Mouse (Mus musculus) frontal cortex, postnatal 10 days (tissue): ENCODE results near the gene Rabggtb.
A peak's percentile ranks its signal among the peaks of the same experiment; 100 is the strongest.

Experiments used
- DNase-seq, 2 experiments: peaks; one replicate each; pipeline ENCODE4 v3.0.0; 2022; ENCODE audit warnings: low spot score in 2 of 2, mixed read lengths in 1 of 2

Gene Rabggtb

GRCm38 (mm10) chr3:153921147-153921910, 8.5 kb upstream of the Rabggtb start:
- DNase-seq = no peak

- no peak for DNase-seq
Observed at GRCm38 (mm10) chr3:153917200-153917599, 4.4 kb upstream of the Rabggtb start.

DNA sequence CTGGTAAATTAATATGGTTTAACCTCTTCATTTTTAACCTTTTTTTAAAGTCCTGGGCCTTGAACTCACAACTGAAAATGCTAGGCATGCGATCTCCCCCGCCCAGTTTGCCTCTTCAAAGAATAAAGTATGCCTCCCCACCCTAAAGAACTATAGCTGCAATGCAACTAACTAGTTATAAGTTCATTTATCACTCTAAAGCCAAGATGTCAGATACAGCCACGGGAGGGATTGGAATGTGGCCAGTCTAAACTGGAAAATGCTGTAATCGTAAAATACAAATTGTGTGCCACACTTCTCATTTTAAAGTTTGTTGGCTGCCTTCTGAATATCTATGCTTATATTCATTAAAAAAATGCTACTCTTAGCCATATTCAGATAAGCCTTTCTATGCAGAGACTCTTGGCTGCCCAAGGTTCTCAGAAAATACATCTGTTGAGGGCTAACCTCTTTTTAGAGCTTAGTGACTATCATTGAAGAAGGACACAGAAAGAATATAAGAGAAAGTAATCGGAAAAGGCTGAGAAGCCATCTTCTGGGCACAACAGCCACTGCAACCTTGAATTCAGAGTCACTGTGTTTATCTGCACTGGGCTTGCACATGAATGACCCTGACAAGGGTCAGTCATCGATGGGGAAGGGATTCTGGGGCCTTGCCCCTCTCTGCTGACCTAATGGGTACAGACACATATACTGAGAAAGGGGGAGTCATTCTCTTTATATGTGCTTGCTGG, 868 bp upstream of the Rabggtb start:
- DNase-seq = no peak

DNA sequence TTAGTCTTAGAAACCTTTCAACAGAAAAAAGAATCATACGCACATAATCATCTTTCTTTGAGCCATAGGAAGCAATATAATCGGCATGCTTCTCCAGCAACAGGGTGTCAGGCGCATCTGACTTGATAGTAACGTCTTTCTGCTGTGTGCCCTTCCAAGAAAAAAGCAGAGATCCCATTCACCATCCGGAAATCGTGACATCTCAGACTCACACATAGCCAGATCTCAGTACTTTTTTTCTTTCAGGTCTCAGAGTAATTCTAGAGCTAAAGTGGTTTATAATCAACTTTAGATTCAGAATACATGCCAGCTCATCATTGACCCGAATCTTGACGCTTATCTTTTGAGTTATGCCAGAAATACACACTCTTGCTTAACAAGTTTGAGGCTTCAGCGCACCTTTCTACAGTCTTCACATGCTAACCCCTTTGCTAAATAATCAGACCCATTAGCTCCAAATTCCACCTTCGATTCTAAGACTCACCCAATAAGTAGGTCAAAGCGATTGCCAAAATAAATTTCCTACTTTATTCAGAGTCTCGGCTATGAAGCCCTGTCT, 848 bp downstream of the Rabggtb start:
- DNase-seq = no peak

- DNase-seq = no peak
Observed at GRCm38 (mm10) chr3:153911197-153911881, 1.5 kb downstream of the Rabggtb start.

- DNase-seq = no peak
Observed at GRCm38 (mm10) chr3:153910489-153910888, 2.3 kb downstream of the Rabggtb start.

DNA sequence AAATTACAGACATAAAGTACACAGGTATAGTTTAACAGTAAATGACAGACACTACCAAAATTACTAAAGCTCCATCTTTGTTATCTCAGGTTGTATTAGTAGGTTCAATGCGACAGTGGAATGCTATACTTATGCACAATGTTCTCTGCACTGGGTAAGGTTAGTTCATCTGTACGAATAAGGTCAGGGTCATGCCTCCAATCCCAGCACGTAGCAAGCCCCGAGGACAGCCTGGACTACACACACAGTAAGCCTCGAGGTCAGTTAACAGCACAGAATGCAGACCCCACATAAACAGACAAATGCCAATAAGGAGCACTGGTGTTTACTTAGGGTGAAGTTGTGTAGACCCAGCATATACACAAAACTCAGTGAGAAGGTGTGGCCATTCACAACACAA, 3.9 kb downstream of the Rabggtb start:
- no peak for DNase-seq

DNA sequence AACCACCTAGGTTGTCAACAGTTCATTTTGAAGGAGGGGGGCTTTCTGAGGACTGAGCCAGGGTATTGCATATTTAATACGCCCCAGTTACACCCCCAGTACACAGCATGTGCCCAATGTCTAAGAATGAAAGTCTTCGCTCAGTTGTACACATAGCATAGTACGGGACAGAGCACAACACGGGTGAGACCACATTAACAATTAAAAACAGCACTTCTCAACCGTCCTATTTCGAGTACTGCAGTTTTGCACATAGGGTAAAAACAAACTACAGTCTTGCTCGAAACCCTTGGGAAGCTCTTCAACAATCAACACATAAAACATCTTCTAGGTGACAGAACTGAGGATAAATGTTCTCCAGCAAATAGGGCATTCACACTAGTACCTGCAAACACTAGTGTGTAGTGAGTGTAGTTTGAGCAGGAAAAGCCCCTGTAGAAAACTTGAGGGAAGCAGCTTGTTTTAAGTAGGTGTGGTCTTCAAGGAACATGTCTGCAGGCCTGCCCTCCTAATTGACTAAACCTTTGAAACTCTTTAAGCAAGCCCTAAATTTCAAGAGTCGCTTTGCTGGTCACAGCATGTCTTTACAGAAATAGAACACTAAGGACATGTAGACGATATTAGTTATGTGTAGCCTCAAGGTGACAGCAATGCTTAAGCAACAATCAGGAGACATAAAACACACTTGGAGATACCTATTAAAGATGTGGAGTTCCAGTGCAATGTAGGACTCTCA, 6.5 kb downstream of the Rabggtb start, which contains the start of gene Msh4:
Gene Msh4 (minus strand): TSS at position 3 of the 736 bp plus-strand sequence.
- DNase-seq = no peak

DNA sequence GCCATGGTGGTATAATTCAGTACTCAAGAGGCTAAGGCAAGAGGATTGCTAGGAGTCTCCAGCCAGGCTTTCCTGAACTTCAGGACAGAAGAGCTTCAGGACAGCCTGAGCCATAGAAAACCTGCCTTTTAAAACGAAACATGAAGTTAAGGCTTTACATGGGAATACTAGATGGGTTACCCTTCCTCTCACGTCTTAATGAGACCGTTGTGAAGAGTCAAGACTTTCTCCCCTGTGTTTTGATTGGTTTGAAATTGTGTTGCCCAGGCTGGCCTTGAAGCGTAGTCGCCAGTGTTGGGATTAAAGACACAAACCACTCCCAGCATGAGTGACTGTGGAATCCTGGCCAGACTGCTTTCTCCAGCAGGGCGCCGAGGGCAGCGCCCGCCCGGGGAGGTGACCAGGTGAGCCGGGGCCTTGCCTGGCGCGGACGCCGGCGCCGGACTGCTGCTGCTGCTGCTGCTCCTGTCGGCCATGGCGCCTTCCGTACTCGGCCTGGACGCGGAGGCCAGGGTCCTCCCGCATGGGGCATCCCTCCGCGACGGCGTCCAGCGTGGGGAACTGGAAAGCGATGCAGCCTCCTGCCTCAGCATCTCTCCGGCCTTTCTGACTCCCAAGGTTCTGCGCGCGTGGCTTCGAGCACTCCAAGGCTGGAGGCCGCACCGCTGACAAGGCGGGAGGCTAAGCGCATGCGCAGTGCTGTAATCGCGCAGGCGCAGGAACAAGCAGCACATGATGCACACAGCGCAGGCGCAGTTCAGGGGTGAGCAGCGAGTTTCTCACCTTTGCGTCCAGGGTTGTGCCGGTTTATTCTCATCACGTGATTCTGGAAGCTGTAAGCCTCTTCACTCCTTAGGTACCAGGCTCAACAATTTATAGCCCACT, 7.3 kb downstream of the Rabggtb start:
- no peak for DNase-seq

DNA sequence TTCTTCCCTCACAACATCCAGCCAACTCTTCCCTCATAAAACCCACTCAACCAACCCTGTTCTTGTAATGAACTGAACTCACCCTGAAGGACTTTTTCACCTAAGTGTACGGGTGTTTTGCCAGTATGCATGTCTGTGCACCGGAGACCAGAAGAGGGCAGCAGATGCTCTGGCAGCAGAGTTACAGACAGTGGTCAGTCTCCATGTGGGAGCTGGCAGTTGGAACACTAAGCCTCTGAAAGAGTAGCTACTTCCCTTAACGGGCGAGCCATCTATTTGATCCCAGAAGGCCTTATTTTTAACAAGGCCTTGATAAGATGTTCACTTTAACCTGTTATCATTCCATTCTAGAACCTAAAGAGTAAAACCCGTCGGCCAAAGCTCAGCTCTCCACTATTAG, 8.2 kb downstream of the Rabggtb start:
- DNase-seq = peak in 1 of 2 experiments; percentile 34

DNA sequence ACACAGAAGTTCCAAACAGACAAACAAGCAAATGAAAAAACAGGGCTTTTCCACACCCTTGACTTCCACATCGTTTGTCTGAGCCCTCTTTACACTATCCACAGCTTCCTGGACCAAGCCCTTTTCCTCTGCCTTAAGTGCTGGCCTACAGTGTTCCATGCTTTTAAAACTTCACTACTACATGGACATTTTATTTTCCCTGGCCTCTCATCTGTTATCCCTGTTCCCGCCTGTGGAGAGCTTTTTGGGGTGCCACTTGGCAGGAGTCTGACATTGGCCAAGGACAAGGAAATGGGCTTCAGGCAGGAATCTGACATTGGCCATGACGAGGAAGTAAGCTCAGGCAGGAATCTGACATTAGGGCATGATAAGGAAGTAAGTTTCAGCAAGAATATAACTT, 10.2 kb downstream of the Rabggtb start:
- no peak for DNase-seq

DNA sequence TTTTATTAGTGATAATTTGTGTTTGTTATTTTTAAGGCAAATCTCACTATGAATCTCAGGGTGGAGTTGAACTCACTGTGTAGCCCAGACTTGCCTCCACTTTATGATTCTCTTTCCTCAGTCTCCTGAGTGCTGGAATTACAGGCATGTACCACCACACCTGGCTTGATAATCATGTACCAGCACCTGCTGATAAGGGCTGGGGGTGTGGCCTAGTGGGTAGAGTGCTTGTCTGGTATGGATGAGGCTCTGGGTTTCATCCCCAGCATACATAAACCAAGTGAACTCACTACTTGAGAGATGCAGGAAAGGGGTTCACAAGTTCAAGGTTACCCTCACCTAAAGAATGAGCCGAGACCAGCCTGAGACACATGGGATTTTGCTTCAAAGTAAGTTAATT, 10.9 kb downstream of the Rabggtb start:
- no peak for DNase-seq

DNA sequence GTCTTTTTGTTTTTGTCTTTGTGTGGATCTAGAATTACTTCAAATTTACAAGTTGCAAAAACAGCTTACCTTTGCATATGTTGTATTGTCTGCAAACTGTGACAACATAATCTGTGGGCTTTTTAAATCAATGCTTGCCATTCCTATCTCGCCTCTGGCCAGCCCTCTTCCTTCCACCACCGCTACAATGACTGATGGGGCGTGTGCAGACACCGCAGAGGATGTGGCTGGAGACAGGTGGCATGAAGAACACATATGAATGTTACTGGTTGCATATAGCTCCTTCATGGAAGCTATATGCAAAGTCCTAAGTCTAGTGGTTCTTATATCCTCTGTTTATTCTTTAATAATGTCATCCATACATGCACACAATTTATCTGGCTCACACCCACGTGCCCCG, 15.6 kb downstream of the Rabggtb start:
- DNase-seq = no peak

DNA sequence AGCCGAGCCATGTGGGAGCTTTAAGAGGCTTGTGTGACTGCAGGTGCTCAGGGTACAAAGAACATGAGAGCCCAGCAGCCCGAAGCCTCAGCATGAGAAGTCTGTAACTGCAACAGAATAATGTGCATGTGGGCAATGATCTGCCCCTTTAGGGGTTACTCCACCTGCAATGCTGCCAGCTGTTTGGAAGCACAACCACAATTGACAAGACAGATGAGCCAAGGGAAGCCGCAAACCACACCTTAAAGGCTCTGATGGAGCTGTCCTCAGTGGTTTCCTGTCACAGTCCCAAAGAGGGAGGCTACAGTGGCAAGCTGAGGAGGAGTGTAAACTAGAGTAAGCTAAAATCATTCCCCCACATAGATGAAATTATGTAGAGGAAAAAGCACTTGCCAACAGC, 17.4 kb downstream of the Rabggtb start:
- no peak for DNase-seq

DNA sequence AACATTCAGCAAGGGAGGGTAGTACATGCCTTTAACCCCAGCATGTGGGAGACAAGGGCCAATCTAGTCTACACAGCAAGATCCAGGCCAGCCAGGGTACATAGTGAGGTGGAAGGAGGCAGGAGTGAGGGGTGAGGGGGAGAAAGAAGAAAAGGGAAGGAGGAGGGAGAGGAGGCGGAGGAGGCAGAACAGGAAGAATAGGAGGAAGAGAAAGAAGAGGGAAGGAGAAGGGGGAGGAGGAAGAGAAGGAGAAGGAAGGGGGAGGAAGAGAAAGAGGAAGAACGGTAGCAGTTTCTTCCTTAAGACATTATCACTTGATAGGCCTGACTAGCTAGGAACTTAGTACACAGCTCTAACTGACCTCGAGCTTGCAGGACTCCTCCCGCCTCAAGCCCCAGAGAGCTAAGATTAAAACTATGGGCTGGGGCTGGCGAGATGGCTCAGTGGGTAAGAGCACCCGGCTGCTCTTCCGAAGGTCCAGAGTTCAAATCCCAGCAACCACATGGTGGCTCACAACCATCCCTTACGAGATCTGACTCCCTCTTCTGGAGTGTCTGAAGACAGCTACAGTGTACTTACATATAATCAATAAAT, 23.5 kb downstream of the Rabggtb start:
- no peak for DNase-seq

GRCm38 (mm10) chr3:153888141-153888540, 24.7 kb downstream of the Rabggtb start:
- DNase-seq = no peak

GRCm38 (mm10) chr3:153886296-153886695, 26.5 kb downstream of the Rabggtb start:
- no peak for DNase-seq

DNA sequence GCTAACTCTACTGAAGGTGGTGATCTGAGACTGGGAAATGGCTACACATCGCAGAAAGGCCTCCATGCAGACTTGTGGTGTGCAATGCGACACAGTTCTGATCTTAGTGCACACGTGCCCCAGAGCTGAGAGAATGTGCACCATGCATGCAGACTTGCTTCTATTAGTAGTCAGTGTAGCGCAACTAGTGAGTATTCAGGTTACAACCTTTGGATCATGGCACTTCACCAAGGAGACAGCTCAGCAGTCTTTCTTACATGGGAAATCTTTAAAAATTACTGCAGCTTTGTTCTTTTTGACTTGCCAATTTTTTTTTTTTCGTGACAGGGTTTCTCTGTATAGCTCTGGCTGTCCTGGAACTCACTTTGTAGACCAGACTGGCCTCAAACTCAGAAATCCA, 41.4 kb downstream of the Rabggtb start:
- DNase-seq = no peak

- no peak for DNase-seq
Observed at GRCm38 (mm10) chr3:153867149-153868136, 45.4 kb downstream of the Rabggtb start.
